Mouse (Mus musculus): ENCODE results near the gene Phf19. TPM values are rescaled to one million over a fixed set of nuclear protein-coding genes. Genes with fewer than 3 reads are reported as not detected.

Phf19 gene
- polyA plus RNA-seq, 1 experiment = 3.7 TPM

- TF ChIP-seq CTCF (IDR thresholded peaks at IDR 0.05; ENCODE audit: extremely low read depth, insufficient read depth, insufficient read length, insufficient replicate concordance) = no peak
- no peak for TF ChIP-seq POLR2A (IDR thresholded peaks at IDR 0.05; ENCODE audit: low read depth, low read length)
- Histone ChIP-seq H3K4me1 (ENCODE audit: control insufficient read depth, insufficient read depth, insufficient read length) (peaks cover 19% of the 10 kb centered on the region), H3K27ac (ENCODE audit: insufficient read depth, low read length) (peak overlapping the region; percentile 46), H3K27me3 (ENCODE audit: control insufficient read depth, insufficient read depth, low read length) (no peaks in the 10 kb centered on the region), H3K4me3 (ENCODE audit: extremely low read depth, insufficient read depth, insufficient read length) (no peak overlapping the region), H3K36me3 (ENCODE audit: control insufficient read depth, insufficient read depth, low read length) (peaks cover 3% of the 10 kb centered on the region)
- 14% methylated on average over 4 of the region's 4 CpGs for WGBS
- no peak for DNase-seq (ENCODE audit: low read depth in 1 of 2, low spot score in 2 of 2)
Measured at GRCm38 (mm10) chr2:34953018-34953417, 39.2 kb upstream of the Phf19 start.

GRCm38 (mm10) chr2:34951469-34951868 is 37.6 kb upstream of the Phf19 start:
- DNase-seq (ENCODE audit: low read depth in 1 of 2, low spot score in 2 of 2) = no peak
- Histone ChIP-seq H3K27me3 (ENCODE audit: control insufficient read depth, insufficient read depth, low read length) (no peaks in the 10 kb centered on the region), H3K36me3 (ENCODE audit: control insufficient read depth, insufficient read depth, low read length) (peaks cover 4% of the 10 kb centered on the region), H3K4me1 (ENCODE audit: control insufficient read depth, insufficient read depth, insufficient read length) (peaks cover 14% of the 10 kb centered on the region), H3K4me3 (ENCODE audit: extremely low read depth, insufficient read depth, insufficient read length) (no peak overlapping the region), H3K27ac (ENCODE audit: insufficient read depth, low read length) (no peak overlapping the region)
- no peak for TF ChIP-seq CTCF (IDR thresholded peaks at IDR 0.05; ENCODE audit: extremely low read depth, insufficient read depth, insufficient read length, insufficient replicate concordance)
- TF ChIP-seq POLR2A (IDR thresholded peaks at IDR 0.05; ENCODE audit: low read depth, low read length) = no peak

- TF ChIP-seq POLR2A (IDR thresholded peaks at IDR 0.05; ENCODE audit: low read depth, low read length) (no peak), CTCF (IDR thresholded peaks at IDR 0.05; ENCODE audit: extremely low read depth, insufficient read depth, insufficient read length, insufficient replicate concordance) (no peak)
- 70% methylated on average over 2 of the region's 2 CpGs for WGBS
- no peak overlapping the region for H3K27ac ChIP-seq (ENCODE audit: insufficient read depth, low read length)
- no peaks in the 10 kb centered on the region for H3K27me3 ChIP-seq (ENCODE audit: control insufficient read depth, insufficient read depth, low read length)
- no peak overlapping the region for H3K4me3 ChIP-seq (ENCODE audit: extremely low read depth, insufficient read depth, insufficient read length)
- no peak for DNase-seq (ENCODE audit: low read depth in 1 of 2, low spot score in 2 of 2)
- peaks cover 23% of the 10 kb centered on the region for H3K4me1 ChIP-seq (ENCODE audit: control insufficient read depth, insufficient read depth, insufficient read length)
- peaks cover 6% of the 10 kb centered on the region for H3K36me3 ChIP-seq (ENCODE audit: control insufficient read depth, insufficient read depth, low read length)
Measured at GRCm38 (mm10) chr2:34948622-34949021, 34.8 kb upstream of the Phf19 start.

- Histone ChIP-seq H3K4me1 (ENCODE audit: control insufficient read depth, insufficient read depth, insufficient read length) (peaks cover 27% of the 10 kb centered on the region; the same call in 1 of the 2 replicates), H3K4me3 (ENCODE audit: extremely low read depth, insufficient read depth, insufficient read length) (no peak overlapping the region), H3K27ac (ENCODE audit: insufficient read depth, low read length) (no peak overlapping the region), H3K27me3 (ENCODE audit: control insufficient read depth, insufficient read depth, low read length) (no peaks in the 10 kb centered on the region), H3K36me3 (ENCODE audit: control insufficient read depth, insufficient read depth, low read length) (0 out of 2 replicates have a peak, but pooled peaks cover 4% of the 10 kb centered on the region)
- 57% methylated on average over 4 of the region's 4 CpGs for WGBS
- TF ChIP-seq CTCF (IDR thresholded peaks at IDR 0.05; ENCODE audit: extremely low read depth, insufficient read depth, insufficient read length, insufficient replicate concordance) (no peak), POLR2A (IDR thresholded peaks at IDR 0.05; ENCODE audit: low read depth, low read length) (no peak)
- no peak for DNase-seq (ENCODE audit: low read depth in 1 of 2, low spot score in 2 of 2)
Measured at GRCm38 (mm10) chr2:34946046-34946445, 32.2 kb upstream of the Phf19 start.

GRCm38 (mm10) chr2:34945580-34945979 is 31.8 kb upstream of the Phf19 start:
- no peak overlapping the region for H3K4me3 ChIP-seq (ENCODE audit: extremely low read depth, insufficient read depth, insufficient read length)
- 0 out of 2 replicates have a peak, but pooled peaks cover 4% of the 10 kb centered on the region for H3K36me3 ChIP-seq (ENCODE audit: control insufficient read depth, insufficient read depth, low read length)
- no peak for TF ChIP-seq CTCF (IDR thresholded peaks at IDR 0.05; ENCODE audit: extremely low read depth, insufficient read depth, insufficient read length, insufficient replicate concordance)
- TF ChIP-seq POLR2A (IDR thresholded peaks at IDR 0.05; ENCODE audit: low read depth, low read length) = no peak
- WGBS = 50% methylated on average over 4 of the region's 4 CpGs
- H3K27me3 ChIP-seq (ENCODE audit: control insufficient read depth, insufficient read depth, low read length) = no peaks in the 10 kb centered on the region
- peaks cover 28% of the 10 kb centered on the region; the same call in 1 of the 2 replicates for H3K4me1 ChIP-seq (ENCODE audit: control insufficient read depth, insufficient read depth, insufficient read length)
- DNase-seq (ENCODE audit: low read depth in 1 of 2, low spot score in 2 of 2) = no peak
- H3K27ac ChIP-seq (ENCODE audit: insufficient read depth, low read length) = no peak overlapping the region

- Histone ChIP-seq H3K36me3 (ENCODE audit: control insufficient read depth, insufficient read depth, low read length) (0 out of 2 replicates have a peak, but pooled peaks cover 4% of the 10 kb centered on the region), H3K27me3 (ENCODE audit: control insufficient read depth, insufficient read depth, low read length) (no peaks in the 10 kb centered on the region), H3K4me3 (ENCODE audit: extremely low read depth, insufficient read depth, insufficient read length) (no peak overlapping the region), H3K4me1 (ENCODE audit: control insufficient read depth, insufficient read depth, insufficient read length) (peaks cover 28% of the 10 kb centered on the region; the same call in 1 of the 2 replicates), H3K27ac (ENCODE audit: insufficient read depth, low read length) (peak overlapping the region; percentile 31; the same call in 1 of the 2 replicates)
- TF ChIP-seq POLR2A (IDR thresholded peaks at IDR 0.05; ENCODE audit: low read depth, low read length) (0 out of 2 replicates have a peak, but pooled peaks have one; percentile 6), CTCF (IDR thresholded peaks at IDR 0.05; ENCODE audit: extremely low read depth, insufficient read depth, insufficient read length, insufficient replicate concordance) (no peak)
- DNase-seq (ENCODE audit: low read depth in 1 of 2, low spot score in 2 of 2) = peak; percentile 67 to 91
- 8% methylated on average over 8 of the region's 8 CpGs for WGBS
Measured at GRCm38 (mm10) chr2:34944761-34945160, 30.9 kb upstream of the Phf19 start.

- H3K27me3 ChIP-seq (ENCODE audit: control insufficient read depth, insufficient read depth, low read length) = no peaks in the 10 kb centered on the region
- H3K27ac ChIP-seq (ENCODE audit: insufficient read depth, low read length) = peak overlapping the region; percentile 25; the same call in 1 of the 2 replicates
- DNase-seq (ENCODE audit: low read depth in 1 of 2, low spot score in 2 of 2) = no peak
- TF ChIP-seq CTCF (IDR thresholded peaks at IDR 0.05; ENCODE audit: extremely low read depth, insufficient read depth, insufficient read length, insufficient replicate concordance) = no peak
- no peak for TF ChIP-seq POLR2A (IDR thresholded peaks at IDR 0.05; ENCODE audit: low read depth, low read length)
- H3K4me1 ChIP-seq (ENCODE audit: control insufficient read depth, insufficient read depth, insufficient read length) = peaks cover 36% of the 10 kb centered on the region; the same call in 1 of the 2 replicates
- WGBS = 69% methylated on average over 13 of the region's 13 CpGs
- H3K36me3 ChIP-seq (ENCODE audit: control insufficient read depth, insufficient read depth, low read length) = 0 out of 2 replicates have a peak, but pooled peaks cover 4% of the 10 kb centered on the region
- H3K4me3 ChIP-seq (ENCODE audit: extremely low read depth, insufficient read depth, insufficient read length) = no peak overlapping the region
Measured at GRCm38 (mm10) chr2:34943556-34944120, 29.8 kb upstream of the Phf19 start.

All from spleen, adult 2 months (tissue).